Mouse (Mus musculus): ENCODE measurements around the gene Bhlhe40. TPM values are rescaled to one million over a fixed set of nuclear protein-coding genes. Genes with fewer than 3 reads are reported as not detected.

Bhlhe40 gene
- polyA plus RNA-seq, 1 experiment from 2014 or later: 3.3 TPM

DNA sequence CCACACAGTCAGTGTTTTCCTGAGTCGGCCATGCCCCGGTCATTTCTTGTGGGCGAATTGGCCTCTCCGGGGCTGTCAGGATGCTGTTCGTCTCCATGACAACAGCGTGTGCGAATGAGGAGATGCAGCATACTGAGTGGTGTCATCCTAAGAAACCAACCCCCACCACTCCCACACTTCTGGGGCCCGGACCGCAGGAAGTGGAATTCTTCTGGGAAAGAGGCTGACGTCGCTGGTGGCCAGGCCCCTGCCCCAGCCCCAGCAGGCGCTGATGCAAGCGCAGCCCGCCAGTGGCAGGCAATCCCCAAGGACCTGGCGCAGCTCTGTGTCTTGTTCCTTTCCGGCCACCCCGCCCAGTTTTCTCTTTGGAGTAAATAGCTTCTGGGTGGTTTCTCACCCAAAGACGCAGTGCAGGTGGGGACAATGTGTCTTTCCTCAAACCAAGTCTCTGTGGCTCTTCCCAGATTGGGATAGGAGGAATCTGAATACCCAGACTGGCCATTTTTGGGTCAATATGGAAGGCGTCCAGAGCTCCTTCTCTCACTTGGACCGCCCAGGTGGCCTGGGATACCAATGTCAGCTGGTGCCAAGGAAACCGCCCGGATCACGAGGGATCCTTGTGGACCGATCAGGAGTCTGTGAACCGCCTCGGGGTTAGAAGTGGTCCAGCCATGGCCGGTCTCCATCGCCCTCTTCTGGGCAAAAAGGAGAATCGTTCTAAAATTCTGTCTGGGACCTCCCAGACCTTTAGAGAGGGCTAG lies 49.2 kb downstream of the Bhlhe40 start:
- Histone ChIP-seq H3K4me3 (replicated peaks) (peak overlapping the region; percentile 30), H3K4me1 (replicated peaks) (peaks cover 15% of the 10 kb centered on the region), H3K36me3 (no peaks in the 10 kb centered on the region), H3K27me3 (peaks cover 17% of the 10 kb centered on the region), H3K27ac (no peak overlapping the region), H3K4me2 (peak overlapping the region; percentile 55), H3K9ac (peak overlapping the region; percentile 36; the same call in 1 of the 2 replicates), H3K9me3 (replicated peaks) (no peaks in the 10 kb centered on the region)
- DNase-seq (no peak), ATAC-seq (ENCODE audit: low read depth) (peak; percentile 64)
- WGBS (ENCODE audit: insufficient replicate concordance): under 1% methylated on average over 29 of the region's 29 CpGs

GRCm38 (mm10) chr6:108710667-108711066 lies 50.2 kb downstream of the Bhlhe40 start:
- Histone ChIP-seq H3K4me3 (replicated peaks) (no peak overlapping the region), H3K9ac (no peak overlapping the region), H3K27ac (no peak overlapping the region), H3K4me1 (replicated peaks) (peaks cover 7% of the 10 kb centered on the region; the same call in 1 of the 2 replicates), H3K9me3 (replicated peaks) (no peaks in the 10 kb centered on the region), H3K4me2 (no peak overlapping the region), H3K27me3 (peaks cover 17% of the 10 kb centered on the region), H3K36me3 (no peaks in the 10 kb centered on the region)
- WGBS (ENCODE audit: insufficient replicate concordance): 47% methylated on average over 3 of the region's 3 CpGs
- DNase-seq (no peak), ATAC-seq (ENCODE audit: low read depth) (no peak)

DNA sequence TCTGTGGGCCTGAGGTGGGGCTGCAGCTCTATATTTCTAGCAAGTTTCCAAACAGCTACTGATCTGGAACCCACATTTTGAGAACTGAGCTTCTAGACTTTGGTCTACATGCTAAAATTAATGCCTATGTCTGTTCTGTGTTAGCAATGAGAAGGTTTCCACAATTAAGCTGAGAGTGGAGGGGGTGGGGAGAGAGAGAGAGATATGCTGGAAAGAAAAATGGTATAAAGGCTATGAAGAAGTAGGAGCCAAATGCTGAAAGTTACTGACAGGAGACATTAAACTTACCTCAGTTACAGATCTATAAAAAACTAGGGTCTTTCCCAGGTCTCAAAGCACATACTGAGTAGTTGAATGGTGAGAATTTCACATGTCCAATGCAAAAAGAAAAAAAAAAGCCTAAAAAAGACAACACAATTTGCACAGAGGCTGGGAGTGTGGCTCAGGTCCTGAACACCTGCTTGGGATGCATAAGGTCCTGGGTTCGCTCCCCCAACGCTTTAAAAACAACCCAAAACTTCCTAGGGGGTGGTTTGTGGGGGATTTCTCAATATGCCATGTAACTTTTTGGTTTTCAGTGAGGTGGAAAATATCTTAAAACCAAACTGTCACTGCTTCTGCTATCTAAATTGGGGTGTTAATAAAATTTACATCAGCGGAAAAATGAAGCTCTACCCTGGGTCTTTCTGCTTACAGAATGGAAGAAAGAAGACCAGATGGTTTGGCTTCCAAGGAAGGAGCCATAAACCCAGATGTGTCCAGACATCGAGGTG lies 50.9 kb downstream of the Bhlhe40 start:
- H3K4me3 ChIP-seq (replicated peaks): no peak overlapping the region
- WGBS (ENCODE audit: insufficient replicate concordance): 50% methylated on average over 4 of the region's 4 CpGs
- ATAC-seq (ENCODE audit: low read depth) (no peak), DNase-seq (no peak)
- no peak overlapping the region for H3K9ac ChIP-seq
- H3K4me1 ChIP-seq (replicated peaks): peaks cover 7% of the 10 kb centered on the region; the same call in 1 of the 2 replicates
- H3K36me3 ChIP-seq: no peaks in the 10 kb centered on the region
- H3K27ac ChIP-seq: no peak overlapping the region
- no peak overlapping the region for H3K4me2 ChIP-seq
- no peaks in the 10 kb centered on the region for H3K9me3 ChIP-seq (replicated peaks)
- peaks cover 17% of the 10 kb centered on the region for H3K27me3 ChIP-seq

DNA sequence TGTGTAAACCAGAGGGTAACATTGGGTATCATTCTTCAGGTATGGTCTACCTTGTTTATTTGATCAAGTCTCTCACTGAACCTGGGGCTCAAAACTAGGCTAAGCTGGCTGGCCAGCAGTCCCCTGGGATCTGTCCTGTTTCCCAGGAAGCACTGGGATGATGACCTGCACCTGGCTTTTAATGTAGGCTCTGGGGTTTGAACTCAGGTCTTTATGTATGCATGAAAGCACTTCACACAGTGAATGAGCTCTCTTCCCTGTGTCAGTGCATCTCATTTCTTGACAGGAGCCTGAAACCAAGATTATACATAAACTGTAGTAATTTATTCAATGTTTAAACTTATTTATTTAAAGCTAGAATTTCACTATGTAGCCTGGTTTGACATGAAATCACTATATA lies 51.7 kb downstream of the Bhlhe40 start:
- DNase-seq (no peak), ATAC-seq (ENCODE audit: low read depth) (no peak)
- H3K4me2 ChIP-seq: no peak overlapping the region
- H3K27ac ChIP-seq: no peak overlapping the region
- no peaks in the 10 kb centered on the region for H3K36me3 ChIP-seq
- H3K9me3 ChIP-seq (replicated peaks): no peaks in the 10 kb centered on the region
- H3K4me3 ChIP-seq (replicated peaks): no peak overlapping the region
- H3K9ac ChIP-seq: no peak overlapping the region
- peaks cover 17% of the 10 kb centered on the region for H3K27me3 ChIP-seq
- peaks cover 7% of the 10 kb centered on the region; the same call in 1 of the 2 replicates for H3K4me1 ChIP-seq (replicated peaks)

- no peaks in the 10 kb centered on the region for H3K9me3 ChIP-seq (replicated peaks)
- H3K36me3 ChIP-seq: no peaks in the 10 kb centered on the region
- 29% methylated on average over 7 of the region's 7 CpGs for WGBS (ENCODE audit: insufficient replicate concordance)
- no peak overlapping the region for H3K4me3 ChIP-seq (replicated peaks)
- no peak overlapping the region for H3K4me2 ChIP-seq
- DNase-seq (no peak), ATAC-seq (ENCODE audit: low read depth) (no peak)
- no peak overlapping the region for H3K27ac ChIP-seq
- H3K27me3 ChIP-seq: peaks cover 17% of the 10 kb centered on the region
- peaks cover 7% of the 10 kb centered on the region; the same call in 1 of the 2 replicates for H3K4me1 ChIP-seq (replicated peaks)
- no peak overlapping the region for H3K9ac ChIP-seq
These were observed 52.9 kb downstream of the Bhlhe40 start for GRCm38 (mm10) chr6:108713175-108713974.

Other genes starting within 250 kb of the Bhlhe40 start
- 38.0 and 57.2 TPM in 2 replicates for gene Arl8b, start 122.5 kb downstream of the Bhlhe40 start, polyA plus RNA-seq (2015; fragmentation: Nextera tagmentation; extraction: Ambion mirVana)
- 13.5 and 20.8 TPM in 2 replicates for gene Edem1, start 168.0 kb downstream of the Bhlhe40 start, polyA plus RNA-seq (2015; fragmentation: Nextera tagmentation; extraction: Ambion mirVana)

All from liver, embryonic 13.5 days (tissue).